Mouse (Mus musculus): ENCODE data around the gene Zcrb1.
"Not testable (repeated sequence)": the region's sequence is repeated elsewhere in the genome, so short reads cannot be mapped to it uniquely, and the experiment has no call there.

The Zcrb1 gene

GRCm38 (mm10) chr15:93397826-93398698, at the start of gene Zcrb1, which contains the start of gene Pphln1:
Gene Zcrb1, minus strand, starts transcription at chr15:93398334.
Gene Pphln1, plus strand, starts transcription at chr15:93398350.
- peak; percentile 95 for DNase-seq

GRCm38 (mm10) chr15:93443676-93444075, 45.5 kb upstream of the Zcrb1 start:
- DNase-seq = no peak

GRCm38 (mm10) chr15:93442271-93442670, 44.1 kb upstream of the Zcrb1 start:
- peak; percentile 27 for DNase-seq

GRCm38 (mm10) chr15:93438663-93439062, 40.5 kb upstream of the Zcrb1 start:
- DNase-seq = peak; percentile 70

GRCm38 (mm10) chr15:93435998-93436397, 37.9 kb upstream of the Zcrb1 start:
- no peak for DNase-seq

- DNase-seq = peak; percentile 66
Observed at GRCm38 (mm10) chr15:93433811-93434210, 35.7 kb upstream of the Zcrb1 start.

- DNase-seq = no peak
Observed at GRCm38 (mm10) chr15:93422537-93422936, 24.4 kb upstream of the Zcrb1 start.

GRCm38 (mm10) chr15:93420596-93420995, 22.5 kb upstream of the Zcrb1 start:
- no peak for DNase-seq

- no peak for DNase-seq
Observed at GRCm38 (mm10) chr15:93416300-93416699, 18.2 kb upstream of the Zcrb1 start.

GRCm38 (mm10) chr15:93414456-93414855, 16.3 kb upstream of the Zcrb1 start:
- DNase-seq = no peak

GRCm38 (mm10) chr15:93412445-93412844, 14.3 kb upstream of the Zcrb1 start:
- no peak for DNase-seq

GRCm38 (mm10) chr15:93406492-93406891, 8.4 kb upstream of the Zcrb1 start:
- DNase-seq = no peak

- no peak for DNase-seq
Observed at GRCm38 (mm10) chr15:93405446-93405986, 7.4 kb upstream of the Zcrb1 start.

- no peak for DNase-seq
Observed at GRCm38 (mm10) chr15:93404849-93405248, 6.7 kb upstream of the Zcrb1 start.

GRCm38 (mm10) chr15:93402730-93403129, 4.6 kb upstream of the Zcrb1 start:
- no peak for DNase-seq

- no peak for DNase-seq
Observed at GRCm38 (mm10) chr15:93401446-93401845, 3.3 kb upstream of the Zcrb1 start.

GRCm38 (mm10) chr15:93398699-93399540, 786 bp upstream of the Zcrb1 start:
- peak; percentile 39 for DNase-seq

- DNase-seq = peak; percentile 19
Observed at GRCm38 (mm10) chr15:93397269-93397668, 865 bp downstream of the Zcrb1 start.

- no peak for DNase-seq
Observed at GRCm38 (mm10) chr15:93381337-93381736, 16.8 kb downstream of the Zcrb1 start.

- DNase-seq = peak; percentile 16
Observed at GRCm38 (mm10) chr15:93379177-93379576, 19.0 kb downstream of the Zcrb1 start.

- no peak for DNase-seq
Observed at GRCm38 (mm10) chr15:93375696-93376095, 22.4 kb downstream of the Zcrb1 start.

- DNase-seq = not testable (repeated sequence)
Observed at GRCm38 (mm10) chr15:93372525-93373119, 25.5 kb downstream of the Zcrb1 start.

- no peak for DNase-seq
Observed at GRCm38 (mm10) chr15:93371838-93372237, 26.3 kb downstream of the Zcrb1 start.
